Mouse (Mus musculus): ENCODE data around the gene Ap3d1. TPM values are rescaled to one million over a fixed set of nuclear protein-coding genes. Genes with fewer than 3 reads are reported as not detected.

Ap3d1 gene
- total RNA-seq (2021): 10 to 100 TPM; 23.8 to 25.6 TPM
- long read RNA-seq, experiment 1, full-length matches to known transcripts: 1 of 6 reads
- long read RNA-seq, experiment 1, partial matches to known transcripts: 2 of 6 reads
- long read RNA-seq, experiment 1, other reads (novel, unspliced or antisense): 3 of 6 reads
- long read RNA-seq, experiment 2, full-length matches to known transcripts: 2 of 9 reads
- long read RNA-seq, experiment 2, partial matches to known transcripts: 5 of 9 reads
- long read RNA-seq, experiment 2, other reads (novel, unspliced or antisense): 2 of 9 reads

DNA sequence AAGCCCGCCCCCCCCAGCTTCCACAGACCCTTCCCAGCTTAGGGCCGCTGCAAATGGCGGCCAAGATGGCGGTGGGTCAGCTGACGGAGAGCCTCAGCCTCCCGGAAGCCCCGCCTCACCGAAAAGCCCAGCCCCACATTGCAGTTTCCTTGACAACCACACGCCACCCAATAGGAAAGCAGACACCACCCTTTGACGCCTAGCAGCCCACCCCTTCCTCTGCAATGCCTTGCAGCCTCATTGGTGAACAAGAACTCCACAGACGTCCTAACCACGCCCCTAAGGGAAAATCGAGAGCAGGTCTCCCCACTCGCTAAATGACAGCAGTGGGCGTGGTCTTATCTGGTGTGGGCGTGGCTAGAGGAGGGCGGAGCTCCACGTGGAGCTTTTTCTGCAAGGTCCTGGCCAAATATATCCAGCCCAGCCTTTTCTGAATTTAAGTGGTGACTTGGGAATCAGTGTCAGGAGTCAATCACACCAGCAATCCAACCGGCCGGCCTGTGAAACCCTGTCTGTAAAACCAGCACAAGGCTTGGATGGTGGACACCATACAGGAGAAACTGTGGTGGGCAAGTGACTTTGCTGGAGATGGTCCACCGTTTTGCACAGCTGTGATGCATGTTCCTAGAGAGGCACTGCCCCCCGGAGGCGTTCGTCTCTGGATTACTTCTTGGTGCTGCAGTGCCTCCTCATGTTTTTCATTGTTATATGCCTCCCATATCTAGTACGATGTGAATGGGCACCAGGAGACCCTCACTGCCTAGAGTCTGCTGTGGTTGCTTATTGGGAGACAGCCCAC is at the start of gene Ap3d1:
Gene Ap3d1 (minus strand): TSS at position 85 of the 799 bp plus-strand sequence.
- peak; percentile 96 to 97 for DNase-seq
- intact Hi-C loops (cut with DNase I): no loop called here

- DNase-seq: no peak
- intact Hi-C loops (cut with DNase I): no loop called here
These were observed 49.6 kb upstream of the Ap3d1 start for GRCm38 (mm10) chr10:80791476-80792174.

DNA sequence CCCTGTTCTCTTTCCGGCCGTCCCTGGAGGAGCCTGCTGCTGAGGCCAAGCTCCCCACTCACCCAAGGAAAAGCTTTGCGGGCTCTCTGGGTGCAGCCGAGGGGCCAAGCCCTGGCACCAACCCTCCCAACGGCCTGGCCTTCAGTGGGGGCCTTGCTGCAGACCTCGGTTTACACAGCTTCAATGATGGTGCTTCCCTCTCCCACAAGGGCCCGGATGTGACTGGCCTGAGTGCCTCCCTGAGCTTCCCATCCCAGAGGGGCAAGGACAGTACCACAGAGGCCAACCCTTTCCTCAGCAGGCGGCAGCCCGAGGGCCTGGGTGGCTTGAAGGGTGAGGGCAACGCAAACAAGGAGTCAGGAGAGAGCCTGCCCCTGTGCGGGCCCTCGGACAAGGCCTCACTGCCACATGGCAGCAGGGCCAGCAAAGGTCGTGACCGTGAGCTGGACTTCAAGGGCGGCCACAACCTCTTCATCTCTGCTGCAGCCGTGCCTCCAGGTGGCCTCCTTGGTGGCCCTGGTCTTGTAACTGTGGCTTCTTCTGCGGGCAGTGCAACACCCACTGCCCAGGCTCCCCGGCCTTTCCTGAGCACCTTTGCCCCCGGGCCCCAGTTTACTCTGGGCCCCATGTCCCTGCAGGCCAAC is 48.8 kb upstream of the Ap3d1 start:
- DNase-seq: no peak
- intact Hi-C loops (cut with DNase I): no loop called here

DNA sequence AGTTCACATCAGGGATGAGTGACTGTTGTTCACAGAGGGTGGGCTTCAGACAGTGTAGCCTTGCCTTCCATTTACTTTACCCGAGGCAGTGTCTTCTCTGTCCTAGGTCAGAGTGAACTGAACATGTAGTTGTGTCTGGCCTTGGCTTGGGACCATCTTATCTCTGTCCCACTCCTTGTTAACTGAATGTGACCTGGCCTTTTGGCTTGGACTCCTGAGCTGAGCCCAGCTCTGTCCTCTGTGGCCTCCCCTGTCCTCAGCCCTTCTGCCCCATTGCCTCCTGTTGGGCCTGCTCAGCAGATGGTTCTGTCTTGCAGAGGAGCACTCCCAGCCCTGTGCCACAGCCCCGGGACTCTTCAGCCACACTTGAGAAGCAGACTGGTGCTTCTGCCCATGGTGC is 45.5 kb upstream of the Ap3d1 start:
- intact Hi-C loops (cut with DNase I): no loop called here
- DNase-seq: no peak

DNA sequence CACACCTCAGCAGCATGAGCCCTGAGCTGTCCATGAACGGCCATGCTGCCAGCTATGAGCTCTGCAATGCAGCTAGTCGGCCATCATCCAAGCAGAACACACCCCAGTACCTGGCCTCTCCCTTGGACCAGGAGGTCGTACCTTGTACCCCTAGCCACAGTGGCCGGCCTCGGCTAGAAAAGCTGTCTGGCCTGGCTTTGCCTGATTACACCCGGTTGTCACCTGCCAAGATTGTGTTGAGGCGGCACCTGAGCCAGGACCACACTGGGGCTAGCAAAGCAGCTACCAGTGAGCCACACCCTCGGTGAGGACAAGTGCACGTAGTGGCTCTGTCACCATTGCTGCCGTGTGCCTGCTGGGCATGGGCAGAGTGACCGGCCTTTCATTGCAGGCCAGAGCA is 43.9 kb upstream of the Ap3d1 start:
- no peak for DNase-seq
- intact Hi-C loops (cut with DNase I): no loop called here

DNA sequence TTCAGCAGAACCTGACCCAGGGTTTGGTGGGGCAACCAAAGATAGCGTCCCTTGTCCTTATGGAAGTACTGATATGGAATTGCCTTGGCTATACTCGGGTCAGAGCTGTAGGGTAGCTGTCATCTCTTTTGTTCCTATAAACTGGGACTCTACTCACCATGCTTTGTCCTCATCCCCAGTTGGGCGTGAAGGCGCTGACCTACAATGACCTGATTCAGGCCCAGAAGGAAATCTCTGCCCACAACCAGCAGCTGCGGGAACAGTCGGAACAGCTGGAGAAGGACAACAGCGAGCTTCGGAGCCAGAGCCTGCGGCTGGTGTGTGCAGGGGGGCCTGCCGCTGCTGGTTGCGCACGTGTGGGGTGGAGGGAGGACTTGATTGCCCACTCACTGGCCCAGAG is 42.8 kb upstream of the Ap3d1 start:
- intact Hi-C loops (cut with DNase I): loop anchor here (5.0 kb wide), 1 partner anchor 38 kb away; no protein-coding TSS in a partner anchor
- no peak for DNase-seq

- no peak for DNase-seq
- intact Hi-C loops (cut with DNase I): loop anchor here (5.0 kb wide), 1 partner anchor 37 kb away; no protein-coding TSS in a partner anchor
These were observed 42.2 kb upstream of the Ap3d1 start for GRCm38 (mm10) chr10:80784302-80784701.

DNA sequence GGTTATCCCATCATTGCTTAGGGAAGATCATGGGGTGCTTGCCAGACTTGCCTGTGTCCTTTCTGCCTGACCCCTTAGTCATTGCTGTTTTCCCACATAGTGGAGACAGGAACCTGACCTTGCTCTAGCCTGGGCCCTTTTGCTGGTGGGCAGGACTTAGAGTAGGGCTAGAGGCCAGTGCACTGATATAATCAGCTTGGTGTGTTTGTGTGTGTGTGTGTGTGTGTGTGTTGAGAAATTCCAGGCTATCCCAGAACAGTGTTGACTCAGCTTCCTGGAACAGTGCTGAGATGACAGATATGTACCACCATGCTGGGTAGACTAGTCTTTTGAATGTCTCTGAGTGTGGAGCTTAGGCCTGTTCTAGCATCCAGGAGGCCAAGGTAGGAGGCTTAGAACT is 37.5 kb upstream of the Ap3d1 start:
- no peak for DNase-seq
- intact Hi-C loops (cut with DNase I): no loop called here

DNA sequence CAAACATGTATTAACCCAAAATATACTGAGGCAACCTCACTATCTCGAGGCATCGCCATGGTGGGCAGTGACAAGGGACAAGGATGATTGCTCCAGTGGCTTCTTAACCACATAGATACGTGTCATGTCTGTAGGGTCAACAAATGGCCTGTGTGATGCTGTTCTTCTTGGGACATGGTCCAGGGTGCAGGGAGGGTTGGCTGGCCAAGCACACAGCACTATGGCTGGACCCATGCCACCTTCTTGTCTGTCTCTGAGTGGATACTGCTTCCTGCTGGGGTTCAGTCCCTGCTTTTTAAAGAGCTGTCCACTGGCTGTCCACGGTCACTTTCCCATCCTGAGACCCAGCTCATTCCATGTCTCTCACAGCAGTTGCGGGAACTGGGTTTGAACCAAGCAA is 35.1 kb upstream of the Ap3d1 start:
- DNase-seq: no peak
- intact Hi-C loops (cut with DNase I): no loop called here

GRCm38 (mm10) chr10:80776358-80776869 is 34.4 kb upstream of the Ap3d1 start:
- intact Hi-C loops (cut with DNase I): no loop called here
- no peak for DNase-seq

GRCm38 (mm10) chr10:80775731-80776130 is 33.7 kb upstream of the Ap3d1 start:
- DNase-seq: no peak
- intact Hi-C loops (cut with DNase I): loop anchor here (2.0 kb wide), 1 partner anchor 17 kb away; no protein-coding TSS in a partner anchor

GRCm38 (mm10) chr10:80774981-80775380 is 32.9 kb upstream of the Ap3d1 start:
- intact Hi-C loops (cut with DNase I): loop anchor here (2.0 kb wide), 1 partner anchor 16 kb away; no protein-coding TSS in a partner anchor
- DNase-seq: no peak

GRCm38 (mm10) chr10:80774549-80774948 is 32.5 kb upstream of the Ap3d1 start:
- intact Hi-C loops (cut with DNase I): loop anchor here (2.0 kb wide), 1 partner anchor 16 kb away; no protein-coding TSS in a partner anchor
- peak; percentile 70 to 79 for DNase-seq

- DNase-seq: no peak
- intact Hi-C loops (cut with DNase I): loop anchor here (2.0 kb wide), 1 partner anchor 15 kb away; no protein-coding TSS in a partner anchor
These were observed 31.8 kb upstream of the Ap3d1 start for GRCm38 (mm10) chr10:80773816-80774215.

DNA sequence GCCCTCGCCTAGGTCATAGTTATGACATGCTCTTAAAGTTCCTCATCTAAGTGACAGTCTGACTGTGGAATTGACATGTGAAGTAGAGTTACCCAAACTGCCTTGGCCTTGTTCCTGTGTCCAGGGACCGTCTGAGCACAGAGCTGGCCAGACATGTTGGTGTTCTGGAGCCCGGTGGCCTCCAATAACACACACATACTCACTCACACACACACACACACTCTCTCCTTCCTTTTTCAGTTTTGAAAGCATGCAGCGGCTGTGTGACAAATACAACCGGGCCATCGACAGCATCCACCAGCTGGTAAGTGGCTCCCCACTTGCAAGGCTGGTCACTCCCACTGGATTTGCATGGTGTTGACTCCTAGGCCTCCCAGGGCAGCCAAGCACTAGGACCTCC is 26.3 kb upstream of the Ap3d1 start:
- intact Hi-C loops (cut with DNase I): no loop called here
- no peak for DNase-seq

DNA sequence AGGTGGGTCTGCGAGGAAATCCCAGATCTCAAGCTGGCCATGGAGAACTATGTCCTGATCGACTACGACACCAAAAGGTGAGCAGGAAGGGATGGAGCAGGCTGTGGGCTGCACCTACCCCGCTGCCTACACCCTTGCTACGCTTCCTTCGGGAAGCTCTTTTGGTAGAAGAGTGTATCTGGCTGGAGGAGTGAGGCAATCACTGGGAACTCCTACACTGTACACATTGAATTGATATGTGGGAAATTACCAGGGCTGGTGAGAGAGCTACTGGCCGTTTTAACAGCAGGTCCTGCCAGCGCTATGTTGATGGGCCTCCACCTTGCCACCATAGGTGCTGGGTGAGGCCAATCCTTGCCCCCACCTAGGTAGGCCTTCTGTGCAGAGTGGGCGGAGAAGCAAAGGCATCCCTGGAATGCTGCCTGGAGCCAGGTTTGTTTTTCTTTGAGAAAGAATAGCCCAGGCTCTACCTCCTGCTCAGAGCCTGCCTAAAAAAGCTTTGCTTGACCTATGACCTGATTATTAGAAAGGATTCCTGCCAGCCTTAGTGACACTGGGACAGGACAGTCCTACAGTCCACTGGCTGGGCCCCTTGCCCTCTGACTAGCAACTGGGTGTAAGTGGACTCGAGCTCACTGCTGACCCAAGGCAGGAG is 24.2 kb upstream of the Ap3d1 start:
- intact Hi-C loops (cut with DNase I): no loop called here
- DNase-seq: no peak

GRCm38 (mm10) chr10:80765746-80766145 is 23.7 kb upstream of the Ap3d1 start:
- intact Hi-C loops (cut with DNase I): no loop called here
- no peak for DNase-seq

- no peak for DNase-seq
- intact Hi-C loops (cut with DNase I): no loop called here
These were observed 21.4 kb upstream of the Ap3d1 start for GRCm38 (mm10) chr10:80763502-80763901.

GRCm38 (mm10) chr10:80761821-80762220 is 19.8 kb upstream of the Ap3d1 start:
- intact Hi-C loops (cut with DNase I): no loop called here
- no peak for DNase-seq

All from gastrocnemius, postnatal 36 days (tissue).